Mouse (Mus musculus): ENCODE data around the gene Tnxb.
"Not testable (repeated sequence)": the region's sequence is repeated elsewhere in the genome, so short reads cannot be mapped to it uniquely, and the experiment has no call there.

Tnxb gene

GRCm38 (mm10) chr17:34681132-34681571 is 10.8 kb downstream of the Tnxb start:
- in situ Hi-C loops (cut with MboI, MseI), result no loop called here

- in situ Hi-C loops (cut with MboI, MseI), result no loop called here
Measured at GRCm38 (mm10) chr17:34681881-34682536, 11.7 kb downstream of the Tnxb start.

GRCm38 (mm10) chr17:34683179-34683578 is 12.8 kb downstream of the Tnxb start:
- in situ Hi-C loops (cut with MboI, MseI), result no loop called here

GRCm38 (mm10) chr17:34683686-34684220 is 13.4 kb downstream of the Tnxb start:
- in situ Hi-C loops (cut with MboI, MseI), result no loop called here

DNA sequence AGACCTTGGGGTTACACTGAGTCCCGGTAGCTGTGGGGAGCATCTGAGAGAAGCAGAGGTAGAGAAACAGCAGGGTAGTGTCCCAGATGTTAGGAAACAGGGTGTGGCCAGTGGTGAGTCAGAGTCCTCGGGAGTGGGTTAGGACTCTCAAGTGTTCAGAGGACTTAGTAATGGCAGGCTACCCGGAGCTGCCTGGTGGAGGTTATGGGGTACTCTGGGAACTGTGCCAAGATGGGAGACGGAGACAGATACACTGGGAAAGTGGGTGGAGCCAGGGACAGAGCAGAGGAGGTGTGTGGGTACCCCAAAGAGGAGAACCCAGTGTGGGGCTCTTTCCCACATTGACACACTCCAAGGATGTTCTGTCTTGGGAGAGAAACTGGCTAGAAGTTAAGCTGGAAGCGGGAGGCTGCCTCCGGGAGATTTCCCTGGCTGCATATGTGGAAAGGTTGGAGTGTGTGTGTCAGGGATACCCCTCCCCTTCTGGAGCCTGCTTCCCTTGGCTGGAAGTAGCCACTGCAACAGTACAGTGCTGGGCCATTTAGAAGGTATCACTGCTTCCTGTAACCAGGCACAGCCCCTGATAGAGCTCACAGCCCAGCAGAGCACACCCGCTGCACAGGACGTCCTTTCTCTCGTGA is 14.0 kb downstream of the Tnxb start:
- in situ Hi-C loops (cut with MboI, MseI), result no loop called here

GRCm38 (mm10) chr17:34685120-34686110 is 15.1 kb downstream of the Tnxb start:
- in situ Hi-C loops (cut with MboI, MseI), result no loop called here

GRCm38 (mm10) chr17:34688889-34689288 is 18.6 kb downstream of the Tnxb start:
- in situ Hi-C loops (cut with MboI, MseI), result no loop called here

DNA sequence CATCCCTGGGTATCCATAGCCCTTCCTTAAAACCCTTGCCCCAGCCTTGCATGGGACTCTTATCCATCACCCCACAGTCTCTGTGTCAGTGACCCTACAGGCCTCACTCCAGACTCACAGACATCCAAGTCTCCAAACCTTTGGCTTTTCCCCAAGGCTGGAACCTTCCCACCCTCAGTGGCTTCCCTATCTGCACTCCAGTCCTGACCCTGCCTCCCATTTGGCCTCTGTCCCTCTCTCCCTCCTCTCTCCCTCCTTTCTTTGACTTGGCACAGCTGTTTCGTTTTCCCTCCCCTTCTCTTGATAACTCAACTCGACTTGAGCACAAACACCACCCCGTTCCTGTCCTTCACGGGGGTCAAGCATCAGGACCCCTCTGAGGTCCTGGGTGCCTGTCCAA is 20.1 kb downstream of the Tnxb start:
- in situ Hi-C loops (cut with MboI, MseI), result no loop called here

- in situ Hi-C loops (cut with MboI, MseI), result no loop called here
Measured at GRCm38 (mm10) chr17:34692906-34693305, 22.6 kb downstream of the Tnxb start.

- in situ Hi-C loops (cut with MboI, MseI), result loop anchor here (5.0 kb wide), 1 partner anchor 83 kb away; no protein-coding TSS in a partner anchor
Measured at GRCm38 (mm10) chr17:34699575-34700408, 29.5 kb downstream of the Tnxb start.

DNA sequence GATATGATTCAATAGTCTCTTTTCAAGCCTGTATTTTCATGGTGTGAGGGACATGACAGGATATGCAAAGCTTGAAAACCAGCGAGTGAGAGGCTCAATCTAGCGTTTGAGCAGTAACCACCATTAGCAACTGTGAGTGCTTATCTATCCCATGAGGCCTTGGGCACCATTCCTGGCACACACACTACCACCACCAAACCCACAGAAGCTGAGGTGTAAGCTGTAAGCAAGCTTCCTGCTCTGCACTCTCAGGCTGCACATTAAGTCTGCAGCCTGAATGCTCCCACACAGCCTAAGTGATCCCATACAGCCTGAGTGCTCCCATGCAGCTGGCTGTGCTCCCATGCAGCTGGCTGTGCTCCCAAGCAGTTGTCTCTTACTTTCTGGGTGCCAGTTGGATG is 30.3 kb downstream of the Tnxb start:
- in situ Hi-C loops (cut with MboI, MseI), result loop anchor here (5.0 kb wide), 1 partner anchor 82 kb away; no protein-coding TSS in a partner anchor

DNA sequence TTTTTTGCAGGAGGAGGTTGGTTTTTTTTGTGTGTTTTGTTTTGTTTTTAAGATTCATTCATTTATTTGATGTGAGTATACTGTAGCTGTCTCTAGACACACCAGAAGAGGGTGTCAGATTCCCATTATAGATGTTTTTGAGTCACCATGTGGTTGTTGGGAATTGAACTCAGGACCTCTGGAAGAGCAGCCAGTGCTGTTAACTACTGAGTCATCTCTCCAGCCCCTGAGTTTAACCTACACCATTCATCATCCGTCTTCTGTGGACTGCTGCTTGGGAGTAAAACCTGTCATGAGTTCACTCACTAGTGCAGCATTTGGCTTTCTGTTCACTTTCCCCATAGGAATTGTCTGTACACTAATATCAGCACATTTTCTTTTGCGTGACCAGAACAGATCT is 36.1 kb downstream of the Tnxb start:
- in situ Hi-C loops (cut with MboI, MseI), result not testable (repeated sequence)

- in situ Hi-C loops (cut with MboI, MseI), result no loop called here
Measured at GRCm38 (mm10) chr17:34712951-34713350, 42.6 kb downstream of the Tnxb start.

DNA sequence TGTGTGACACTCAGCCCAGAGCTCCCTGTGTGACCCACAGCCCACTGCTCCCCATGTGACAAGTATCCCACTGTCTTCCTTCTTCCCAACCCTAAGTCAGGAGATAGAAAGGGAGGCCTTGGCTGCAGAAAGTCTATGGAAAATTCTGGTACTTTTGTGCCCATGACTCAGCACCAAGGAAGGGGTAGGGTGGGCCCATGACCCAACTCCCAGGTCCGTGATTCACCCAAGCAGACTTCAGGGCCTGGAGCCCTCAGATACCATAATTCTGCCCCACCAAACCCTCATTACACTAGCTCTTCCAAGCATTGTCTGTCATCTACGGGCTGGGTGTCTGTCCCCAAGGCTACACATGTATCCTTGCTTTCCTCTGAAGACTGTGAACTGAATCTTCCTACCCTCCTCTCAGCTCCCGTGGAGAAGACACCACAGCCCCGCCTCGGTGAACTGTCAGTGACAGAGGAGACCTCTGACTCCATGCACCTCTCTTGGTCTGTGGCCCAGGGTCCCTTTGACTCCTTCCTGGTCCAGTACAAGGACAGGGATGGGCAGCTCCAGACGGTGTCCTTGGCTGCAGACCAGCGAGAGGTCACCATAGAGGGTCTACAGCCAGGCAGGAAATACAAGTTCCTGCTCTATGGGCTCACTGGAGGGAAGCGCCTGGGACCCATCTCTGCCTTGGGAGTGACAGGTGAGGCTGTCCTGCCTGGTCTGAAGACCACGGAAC is 44.0 kb downstream of the Tnxb start:
- in situ Hi-C loops (cut with MboI, MseI), result not testable (repeated sequence)

GRCm38 (mm10) chr17:34714908-34715445 is 44.6 kb downstream of the Tnxb start:
- in situ Hi-C loops (cut with MboI, MseI), result not testable (repeated sequence)

- in situ Hi-C loops (cut with MboI, MseI), result not testable (repeated sequence)
Measured at GRCm38 (mm10) chr17:34715451-34715850, 45.1 kb downstream of the Tnxb start.

- in situ Hi-C loops (cut with MboI, MseI), result no loop called here
Measured at GRCm38 (mm10) chr17:34716247-34716646, 45.9 kb downstream of the Tnxb start.

- in situ Hi-C loops (cut with MboI, MseI), result no loop called here
Measured at GRCm38 (mm10) chr17:34717401-34717800, 47.1 kb downstream of the Tnxb start.

- in situ Hi-C loops (cut with MboI, MseI), result not testable (repeated sequence)
Measured at GRCm38 (mm10) chr17:34719886-34720285, 49.6 kb downstream of the Tnxb start.

DNA sequence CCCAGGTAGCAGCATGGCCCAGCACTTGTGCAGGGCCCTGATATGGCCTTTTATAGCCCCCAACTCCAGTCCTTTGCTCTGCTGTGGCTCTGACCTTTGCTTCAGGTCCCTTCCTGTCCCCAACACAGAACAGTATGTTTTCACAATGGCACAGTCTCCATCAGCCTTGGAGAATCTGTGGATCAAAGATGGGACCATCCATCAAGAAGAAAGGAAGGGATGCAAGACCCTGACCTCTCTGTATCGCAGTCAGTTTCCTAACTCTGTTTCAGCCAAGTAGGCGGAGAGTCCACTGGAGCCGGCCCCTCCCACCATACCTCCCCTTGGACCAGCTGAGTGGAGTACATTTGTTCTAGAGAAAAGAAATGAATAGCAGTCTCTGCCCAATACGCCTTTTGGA is 51.9 kb downstream of the Tnxb start:
- in situ Hi-C loops (cut with MboI, MseI), result not testable (repeated sequence)

Measured in T-helper 1 cell (primary cell).